Mouse (Mus musculus) cerebellum, adult 2 months (tissue): ENCODE measurements around the gene Aldh8a1.

Experiments
- CTCF ChIP-seq: fragments of 200-500 bp; IDR thresholded peaks from 2 replicates; pipeline ENCODE4 v1.5.1; 2011; ENCODE audit warnings: low read depth, mild to moderate bottlenecking, control low read depth, low read length, moderate library complexity, borderline replicate concordance; ENCODE audit not compliant: insufficient read depth
- POLR2A ChIP-seq: fragments of 200-500 bp; IDR thresholded peaks from 2 replicates; pipeline ENCODE4 v1.6.1; 2011; ENCODE audit warnings: low read length, control low read depth, borderline replicate concordance; ENCODE audit not compliant: insufficient read depth

DNA sequence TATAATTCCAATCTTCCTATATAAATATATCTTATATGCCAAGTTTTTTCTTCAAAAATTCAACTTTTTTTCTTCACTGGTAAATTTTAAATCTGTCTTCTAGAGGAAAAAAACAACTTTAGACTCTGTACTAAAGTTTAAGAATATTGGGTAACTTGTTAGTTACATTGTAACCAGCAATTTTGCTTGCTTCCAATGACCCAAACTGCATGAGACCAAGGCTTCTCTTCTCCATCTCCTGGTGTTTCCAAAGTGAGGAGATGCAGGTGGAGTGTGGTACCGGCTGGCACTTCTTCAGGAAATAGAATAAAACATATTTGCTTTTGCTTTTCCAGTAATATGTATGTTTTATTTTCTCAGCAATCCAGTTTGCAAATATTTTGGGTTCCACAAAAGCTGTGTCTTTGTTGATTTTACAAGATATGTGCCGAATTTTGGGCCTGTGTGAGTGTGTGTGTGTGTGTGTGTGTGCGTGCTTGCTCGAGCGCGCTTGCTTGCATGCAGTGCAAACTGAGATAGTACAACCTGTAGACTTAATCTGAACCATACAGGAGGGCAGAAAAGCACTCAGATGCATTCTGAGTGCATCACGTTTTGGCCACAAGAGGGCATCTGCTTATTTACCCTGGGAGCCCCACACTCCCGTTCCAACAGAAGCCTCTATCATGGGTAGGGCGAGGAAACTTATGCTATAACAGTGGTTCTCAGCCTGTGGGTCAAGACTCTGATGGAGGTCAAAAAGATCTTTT, 1.3 kb downstream of the Aldh8a1 start:
- TF ChIP-seq CTCF = peak; percentile 18; the same call in 1 of the 2 replicates
- TF ChIP-seq POLR2A = no peak
